Mouse (Mus musculus) urinary bladder, postnatal 4 days (tissue): ENCODE results near the gene Myo6.

Experiments used
- DNase-seq, 2 experiments: peaks; one replicate each; pipeline ENCODE4 v3.0.0; 2021 to 2022; ENCODE audit warnings: low spot score in 2 of 2

Gene Myo6

GRCm38 (mm10) chr9:80233831-80234455 lies 69.1 kb downstream of the Myo6 start:
- DNase-seq, result no peak

- DNase-seq, result no peak
Measured at GRCm38 (mm10) chr9:80237184-80237799, 72.5 kb downstream of the Myo6 start.

- DNase-seq, result no peak
Measured at GRCm38 (mm10) chr9:80241719-80242118, 76.9 kb downstream of the Myo6 start.

- DNase-seq, result no peak
Measured at GRCm38 (mm10) chr9:80252146-80252545, 87.3 kb downstream of the Myo6 start.

- DNase-seq, result no peak
Measured at GRCm38 (mm10) chr9:80253241-80253640, 88.4 kb downstream of the Myo6 start.

- no peak for DNase-seq
Measured at GRCm38 (mm10) chr9:80256561-80256960, 91.7 kb downstream of the Myo6 start.

GRCm38 (mm10) chr9:80258396-80258795 lies 93.6 kb downstream of the Myo6 start:
- no peak for DNase-seq

GRCm38 (mm10) chr9:80260905-80261304 lies 96.1 kb downstream of the Myo6 start:
- no peak for DNase-seq

GRCm38 (mm10) chr9:80262367-80263026 lies 97.7 kb downstream of the Myo6 start:
- no peak for DNase-seq

- DNase-seq, result no peak
Measured at GRCm38 (mm10) chr9:80266086-80266485, 101.3 kb downstream of the Myo6 start.

GRCm38 (mm10) chr9:80266507-80266906 lies 101.7 kb downstream of the Myo6 start:
- DNase-seq, result no peak

GRCm38 (mm10) chr9:80269596-80269995 lies 104.8 kb downstream of the Myo6 start:
- DNase-seq, result no peak

- no peak for DNase-seq
Measured at GRCm38 (mm10) chr9:80272951-80273350, 108.1 kb downstream of the Myo6 start.

GRCm38 (mm10) chr9:80275053-80275771 lies 110.4 kb downstream of the Myo6 start:
- no peak for DNase-seq

GRCm38 (mm10) chr9:80275772-80276134 lies 110.9 kb downstream of the Myo6 start:
- DNase-seq, result no peak

GRCm38 (mm10) chr9:80277157-80277556 lies 112.3 kb downstream of the Myo6 start:
- DNase-seq, result no peak

GRCm38 (mm10) chr9:80277770-80278169 lies 112.9 kb downstream of the Myo6 start:
- DNase-seq, result no peak

- DNase-seq, result no peak
Measured at GRCm38 (mm10) chr9:80280724-80281123, 115.9 kb downstream of the Myo6 start.

- DNase-seq, result no peak
Measured at GRCm38 (mm10) chr9:80282426-80282825, 117.6 kb downstream of the Myo6 start.

- no peak for DNase-seq
Measured at GRCm38 (mm10) chr9:80284539-80285174, 119.8 kb downstream of the Myo6 start.

- no peak for DNase-seq
Measured at GRCm38 (mm10) chr9:80286845-80287244, 122.0 kb downstream of the Myo6 start.

GRCm38 (mm10) chr9:80293056-80293584 lies 128.3 kb downstream of the Myo6 start:
- DNase-seq, result no peak
